Comparison of ENCODE assay signal across 7 mouse cellular contexts in the genomic region with DNA sequence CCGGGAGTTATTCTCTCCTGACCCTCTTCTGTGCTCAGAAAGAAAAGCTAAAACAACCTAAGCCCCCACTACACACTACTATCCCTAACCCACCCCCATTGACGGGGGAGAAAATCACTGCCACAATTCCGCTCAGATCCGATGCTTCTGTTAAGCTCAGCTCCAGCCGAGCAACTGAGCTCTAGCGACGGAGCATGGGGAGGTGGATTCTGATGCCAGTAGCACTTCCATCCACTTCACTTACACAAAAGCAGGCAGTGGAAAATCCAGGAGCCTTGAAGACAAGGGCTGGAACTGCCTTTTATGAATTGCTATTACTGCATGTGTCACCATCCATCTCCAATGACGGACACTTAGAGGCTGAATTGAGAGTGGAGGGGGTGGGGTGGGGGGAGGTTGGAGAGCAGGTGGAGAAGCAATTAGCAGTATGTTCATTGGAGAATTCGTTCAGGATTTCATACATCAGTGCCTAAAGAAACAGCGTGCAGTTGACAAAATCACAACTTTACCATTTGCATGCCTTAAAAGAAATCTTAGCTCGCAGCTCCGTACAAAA. TPM values are rescaled to one million over a fixed set of nuclear protein-coding genes. Genes with fewer than 3 reads are reported as not detected.
DNase-seq lines count a peak whose midpoint lies in the region; ATAC-seq lines count a peak whose summit lies in the region.

No protein-coding gene starts in this region.

- H3K4me2 ChIP-seq in hindbrain, embryonic 13.5 days, result peak overlapping the region; percentile 43
- peak overlapping the region; percentile 35 for H3K4me2 ChIP-seq in midbrain, embryonic 15.5 days

- no peaks in the 10 kb centered on the region for H3K4me1 ChIP-seq in hindbrain, embryonic 13.5 days (replicated peaks)
- H3K4me1 ChIP-seq in midbrain, embryonic 15.5 days, result no peaks in the 10 kb centered on the region

- WGBS in hindbrain, embryonic 13.5 days, result 41% methylated on average over 12 of the region's 12 CpGs
- 39% methylated on average over 12 of the region's 12 CpGs for WGBS in midbrain, embryonic 15.5 days

- peak overlapping the region; percentile 24; the same call in 1 of the 2 replicates for H3K9ac ChIP-seq in hindbrain, embryonic 13.5 days
- peak overlapping the region; percentile 1; the same call in 1 of the 2 replicates for H3K9ac ChIP-seq in midbrain, embryonic 15.5 days

- DNase-seq in cerebellum, adult 18-20 months, result peak; percentile 22 to 45
- DNase-seq in cerebellum, postnatal 14 days, result peak; percentile 23 to 38
- DNase-seq in Muller cell, postnatal 12 days (ENCODE audit: inconsistent ontology term), result no peak
- no peak for DNase-seq in ovary, postnatal 14 days (ENCODE audit: low spot score)

- H3K27me3 ChIP-seq in hindbrain, embryonic 13.5 days, result no peaks in the 10 kb centered on the region
- no peaks in the 10 kb centered on the region for H3K27me3 ChIP-seq in midbrain, embryonic 15.5 days (replicated peaks)

- no peak overlapping the region for H3K27ac ChIP-seq in hindbrain, embryonic 13.5 days
- no peak overlapping the region for H3K27ac ChIP-seq in midbrain, embryonic 15.5 days

- peak; percentile 65 for ATAC-seq in hindbrain, embryonic 13.5 days (ENCODE audit: low FRiP score)
- peak; percentile 54; the same call in 1 of the 2 replicates for ATAC-seq in midbrain, embryonic 15.5 days (replicated peaks)
- no peak for ATAC-seq in megakaryocyte-erythroid progenitor cell, adult 5-6 weeks (replicated peaks; ENCODE audit: low FRiP score, low TSS enrichment, poor library complexity, severe bottlenecking)

- no peaks in the 10 kb centered on the region for H3K9me3 ChIP-seq in hindbrain, embryonic 13.5 days
- H3K9me3 ChIP-seq in midbrain, embryonic 15.5 days, result no peaks in the 10 kb centered on the region

- H3K4me3 ChIP-seq in hindbrain, embryonic 13.5 days, result peak overlapping the region; percentile 32
- peak overlapping the region; percentile 17; the same call in 1 of the 2 replicates for H3K4me3 ChIP-seq in midbrain, embryonic 15.5 days

- H3K36me3 ChIP-seq in hindbrain, embryonic 13.5 days, result no peaks in the 10 kb centered on the region
- H3K36me3 ChIP-seq in midbrain, embryonic 15.5 days (replicated peaks), result no peaks in the 10 kb centered on the region

RNA-seq across cellular contexts. Expression of a gene that starts 14.5 kb away (rescaled TPM):
- polyA plus RNA-seq in hindbrain, embryonic 13.5 days (2015; fragmentation: Nextera tagmentation; extraction: Ambion mirVana), result 9.7 and 12.5 TPM in 2 replicates
- polyA plus RNA-seq in midbrain, embryonic 15.5 days (2015; fragmentation: Nextera tagmentation; extraction: Ambion mirVana), result 6.5 and 7.0 TPM in 2 replicates
- 7.8 and 22.7 TPM in 2 replicates for total RNA-seq in megakaryocyte-erythroid progenitor cell, adult 5-6 weeks (2014; fragmentation: Nextera tagmentation)
- total RNA-seq in megakaryocyte-erythroid progenitor cell, adult 5-6 weeks (2017), result 16.4 and 17.9 TPM in 2 replicates

Comparison
In these comparisons a context has a peak if more than half of its experiments do, and no peak if none do; other contexts are left out.
1. DNase-seq: peak in cerebellum, adult 18-20 months (2 of 2) and cerebellum, postnatal 14 days (2 of 2); none in Muller cell, postnatal 12 days (single experiment) and ovary, postnatal 14 days (single experiment).